Mouse (Mus musculus): ENCODE measurements around the gene Rpl27. TPM values are rescaled to one million over a fixed set of nuclear protein-coding genes. Genes with fewer than 3 reads are reported as not detected.

The Rpl27 gene
- polyA plus RNA-seq, 1 experiment from 2014 or later, result 251 TPM

GRCm38 (mm10) chr11:101450394-101450793 is 8.3 kb downstream of the Rpl27 start:
- WGBS, result 79% methylated on average over 3 of the region's 3 CpGs

GRCm38 (mm10) chr11:101451536-101451935 is 9.4 kb downstream of the Rpl27 start:
- Histone ChIP-seq H3K4me1 (ENCODE audit: insufficient read depth, low read depth, low read length) (peaks cover 9% of the 10 kb centered on the region; the same call in 1 of the 2 replicates), H3K27ac (ENCODE audit: low read length) (no peak overlapping the region), H3K9me3 (ENCODE audit: low read length) (no peaks in the 10 kb centered on the region), H3K27me3 (replicated peaks; ENCODE audit: insufficient read depth, low read length) (no peaks in the 10 kb centered on the region), H3K36me3 (ENCODE audit: insufficient read depth, low read length) (no peaks in the 10 kb centered on the region), H3K4me3 (ENCODE audit: low read depth, low read length) (no peak overlapping the region), H3K9ac (replicated peaks; ENCODE audit: low read depth) (no peak overlapping the region), H3K4me2 (replicated peaks; ENCODE audit: low read depth, low read length) (no peak overlapping the region)
- no peak for DNase-seq (ENCODE audit: low spot score)
- 92% methylated on average over 10 of the region's 10 CpGs for WGBS
- ATAC-seq, result no peak
- TF ChIP-seq EP300 (IDR thresholded peaks at IDR 0.05) (no peak), CTCF (IDR thresholded peaks at IDR 0.05) (no peak)

More at GRCm38 (mm10) chr11:101450394-101450793, 8.3 kb downstream of the Rpl27 start:
- Histone ChIP-seq H3K9ac (replicated peaks; ENCODE audit: low read depth) (no peak overlapping the region), H3K4me1 (ENCODE audit: insufficient read depth, low read depth, low read length) (peaks cover 9% of the 10 kb centered on the region; the same call in 1 of the 2 replicates), H3K4me2 (replicated peaks; ENCODE audit: low read depth, low read length) (no peak overlapping the region), H3K36me3 (ENCODE audit: insufficient read depth, low read length) (no peaks in the 10 kb centered on the region), H3K27ac (ENCODE audit: low read length) (no peak overlapping the region), H3K9me3 (ENCODE audit: low read length) (no peaks in the 10 kb centered on the region), H3K27me3 (replicated peaks; ENCODE audit: insufficient read depth, low read length) (no peaks in the 10 kb centered on the region), H3K4me3 (ENCODE audit: low read depth, low read length) (no peak overlapping the region)
- TF ChIP-seq EP300 (IDR thresholded peaks at IDR 0.05) (no peak), CTCF (IDR thresholded peaks at IDR 0.05) (peak; percentile 55)
- DNase-seq (ENCODE audit: low spot score), result no peak
- ATAC-seq, result no peak

GRCm38 (mm10) chr11:101452093-101452774 is 10.1 kb downstream of the Rpl27 start:
- Histone ChIP-seq H3K27ac (ENCODE audit: low read length) (no peak overlapping the region), H3K27me3 (replicated peaks; ENCODE audit: insufficient read depth, low read length) (no peaks in the 10 kb centered on the region), H3K4me3 (ENCODE audit: low read depth, low read length) (no peak overlapping the region), H3K9me3 (ENCODE audit: low read length) (no peaks in the 10 kb centered on the region), H3K36me3 (ENCODE audit: insufficient read depth, low read length) (no peaks in the 10 kb centered on the region), H3K4me1 (ENCODE audit: insufficient read depth, low read depth, low read length) (peaks cover 9% of the 10 kb centered on the region; the same call in 1 of the 2 replicates), H3K9ac (replicated peaks; ENCODE audit: low read depth) (no peak overlapping the region), H3K4me2 (replicated peaks; ENCODE audit: low read depth, low read length) (no peak overlapping the region)
- 52% methylated on average over 10 of the region's 10 CpGs for WGBS
- DNase-seq (ENCODE audit: low spot score), result no peak
- no peak for ATAC-seq
- no peak for TF ChIP-seq EP300 (IDR thresholded peaks at IDR 0.05)
- TF ChIP-seq CTCF (IDR thresholded peaks at IDR 0.05), result no peak

- H3K4me3 ChIP-seq (ENCODE audit: low read depth, low read length), result no peak overlapping the region
- no peak for DNase-seq (ENCODE audit: low spot score)
- H3K9me3 ChIP-seq (ENCODE audit: low read length), result no peaks in the 10 kb centered on the region
- TF ChIP-seq EP300 (IDR thresholded peaks at IDR 0.05) (no peak), CTCF (IDR thresholded peaks at IDR 0.05) (no peak)
- H3K27me3 ChIP-seq (replicated peaks; ENCODE audit: insufficient read depth, low read length), result no peaks in the 10 kb centered on the region
- ATAC-seq, result no peak
- no peak overlapping the region for H3K27ac ChIP-seq (ENCODE audit: low read length)
- no peak overlapping the region for H3K4me2 ChIP-seq (replicated peaks; ENCODE audit: low read depth, low read length)
- WGBS, result 56% methylated on average over 6 of the region's 6 CpGs
- H3K9ac ChIP-seq (replicated peaks; ENCODE audit: low read depth), result no peak overlapping the region
- H3K4me1 ChIP-seq (ENCODE audit: insufficient read depth, low read depth, low read length), result 0 out of 2 replicates have a peak, but pooled peaks cover 4% of the 10 kb centered on the region
- H3K36me3 ChIP-seq (ENCODE audit: insufficient read depth, low read length), result peaks cover 3% of the 10 kb centered on the region; the same call in 1 of the 2 replicates
These were observed 12.6 kb downstream of the Rpl27 start for GRCm38 (mm10) chr11:101454702-101455101.

- ATAC-seq (no peak), DNase-seq (ENCODE audit: low spot score) (no peak)
- Histone ChIP-seq H3K27ac (ENCODE audit: low read length) (no peak overlapping the region), H3K27me3 (replicated peaks; ENCODE audit: insufficient read depth, low read length) (no peaks in the 10 kb centered on the region), H3K4me2 (replicated peaks; ENCODE audit: low read depth, low read length) (no peak overlapping the region), H3K9ac (replicated peaks; ENCODE audit: low read depth) (no peak overlapping the region), H3K4me1 (ENCODE audit: insufficient read depth, low read depth, low read length) (no peaks in the 10 kb centered on the region), H3K4me3 (ENCODE audit: low read depth, low read length) (no peak overlapping the region), H3K36me3 (ENCODE audit: insufficient read depth, low read length) (peaks cover 9% of the 10 kb centered on the region; the same call in 1 of the 2 replicates), H3K9me3 (ENCODE audit: low read length) (no peaks in the 10 kb centered on the region)
- no peak for TF ChIP-seq EP300 (IDR thresholded peaks at IDR 0.05)
- TF ChIP-seq CTCF (IDR thresholded peaks at IDR 0.05), result no peak
- 64% methylated on average over 7 of the region's 7 CpGs for WGBS
These were observed 13.5 kb downstream of the Rpl27 start for GRCm38 (mm10) chr11:101455627-101456026.

GRCm38 (mm10) chr11:101457631-101458030 is 15.5 kb downstream of the Rpl27 start:
- H3K36me3 ChIP-seq (ENCODE audit: insufficient read depth, low read length), result peaks cover 19% of the 10 kb centered on the region
- no peak overlapping the region for H3K4me3 ChIP-seq (ENCODE audit: low read depth, low read length)
- H3K9me3 ChIP-seq (ENCODE audit: low read length), result no peaks in the 10 kb centered on the region
- ATAC-seq, result no peak
- no peaks in the 10 kb centered on the region; the same call in 1 of the 2 replicates for H3K4me1 ChIP-seq (ENCODE audit: insufficient read depth, low read depth, low read length)
- H3K9ac ChIP-seq (replicated peaks; ENCODE audit: low read depth), result no peak overlapping the region
- no peak overlapping the region for H3K4me2 ChIP-seq (replicated peaks; ENCODE audit: low read depth, low read length)
- H3K27me3 ChIP-seq (replicated peaks; ENCODE audit: insufficient read depth, low read length), result no peaks in the 10 kb centered on the region
- TF ChIP-seq EP300 (IDR thresholded peaks at IDR 0.05) (no peak), CTCF (IDR thresholded peaks at IDR 0.05) (no peak)
- H3K27ac ChIP-seq (ENCODE audit: low read length), result no peak overlapping the region
- 88% methylated on average over 9 of the region's 9 CpGs for WGBS
- no peak for DNase-seq (ENCODE audit: low spot score)

All from lung, postnatal 0 days (tissue).